Mouse (Mus musculus): ENCODE results near the gene Kdm7a.

Gene Kdm7a

DNA sequence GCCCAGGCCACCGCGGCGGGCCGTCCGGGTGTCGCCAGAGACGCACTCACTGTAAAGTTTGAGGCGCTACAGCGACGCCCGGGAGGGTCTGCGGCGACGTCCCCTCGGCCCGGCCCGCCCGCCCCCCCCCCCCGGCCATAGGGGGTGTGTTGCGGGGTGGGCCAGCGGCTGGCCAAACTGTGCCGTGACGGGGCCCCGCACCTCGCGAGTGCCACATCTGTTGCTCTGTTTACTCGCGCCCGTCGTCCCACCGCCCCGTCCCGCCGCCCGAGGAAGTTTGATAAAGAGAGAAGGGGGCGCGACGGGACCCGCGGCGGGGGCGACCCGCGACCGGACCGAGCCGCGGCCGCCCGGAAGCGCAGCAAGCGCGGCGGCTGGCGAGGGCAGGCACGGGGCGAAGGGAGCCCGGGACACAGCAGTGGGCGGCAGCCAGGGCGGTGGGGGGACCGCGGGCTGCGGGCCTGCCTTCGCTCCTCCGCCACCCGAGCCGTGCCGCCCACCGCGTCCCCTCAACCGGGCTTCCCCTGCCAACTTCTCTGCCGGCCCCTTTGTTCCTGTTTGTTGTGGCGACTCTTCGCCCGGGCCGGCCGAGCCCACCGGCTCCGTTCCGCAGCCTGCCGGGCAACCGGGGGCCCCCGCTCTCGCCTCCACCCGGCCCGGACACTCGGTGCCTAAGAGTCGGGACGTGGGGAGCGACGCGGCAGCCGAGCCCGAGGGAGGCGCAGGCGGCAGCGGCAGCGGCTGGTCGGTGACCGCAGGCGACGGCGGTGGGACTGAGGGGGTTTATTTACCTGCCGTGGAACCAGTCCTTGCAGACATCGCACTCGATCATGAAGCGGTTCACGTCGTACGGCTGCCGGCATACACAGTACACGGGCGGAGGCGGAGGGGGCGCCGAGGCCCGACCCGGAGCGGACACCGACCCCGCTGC, 674 bp downstream of the Kdm7a start:
- no peak for DNase-seq (ENCODE audit: low read depth, low spot score)

GRCm38 (mm10) chr6:39205064-39205649, 1.4 kb downstream of the Kdm7a start:
- peak; percentile 94 for DNase-seq (ENCODE audit: low read depth, low spot score)

DNA sequence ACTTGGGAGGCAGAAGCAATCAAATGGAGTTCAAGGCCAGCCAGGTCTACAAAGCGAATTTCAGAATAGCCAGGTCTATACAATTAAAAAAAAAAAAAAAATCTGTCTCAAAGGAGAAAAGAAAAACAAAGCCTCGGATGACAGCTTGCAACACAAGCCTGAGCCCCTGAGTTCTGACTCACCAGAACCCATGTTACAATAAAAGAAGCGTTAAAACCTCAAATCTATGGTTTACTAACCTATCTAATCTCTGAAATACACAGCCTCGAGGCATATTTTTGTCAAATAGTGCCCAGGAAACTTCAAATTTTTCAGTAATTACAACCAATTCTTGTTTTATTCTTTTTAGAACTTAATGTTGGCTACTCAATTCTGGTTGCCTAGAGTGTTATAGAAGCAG, 2.1 kb downstream of the Kdm7a start:
- DNase-seq (ENCODE audit: low read depth, low spot score) = no peak

- no peak for DNase-seq (ENCODE audit: low read depth, low spot score)
These were observed 3.4 kb downstream of the Kdm7a start for GRCm38 (mm10) chr6:39203236-39203635.

GRCm38 (mm10) chr6:39193006-39193405, 13.6 kb downstream of the Kdm7a start:
- DNase-seq (ENCODE audit: low read depth, low spot score) = no peak

GRCm38 (mm10) chr6:39191518-39191917, 15.1 kb downstream of the Kdm7a start:
- DNase-seq (ENCODE audit: low read depth, low spot score) = no peak

- DNase-seq (ENCODE audit: low read depth, low spot score) = peak; percentile 47
These were observed 19.4 kb downstream of the Kdm7a start for GRCm38 (mm10) chr6:39187227-39187626.

GRCm38 (mm10) chr6:39169089-39169488, 37.5 kb downstream of the Kdm7a start:
- no peak for DNase-seq (ENCODE audit: low read depth, low spot score)

GRCm38 (mm10) chr6:39164891-39165290, 41.7 kb downstream of the Kdm7a start:
- DNase-seq (ENCODE audit: low read depth, low spot score) = no peak

GRCm38 (mm10) chr6:39161975-39162374, 44.6 kb downstream of the Kdm7a start:
- no peak for DNase-seq (ENCODE audit: low read depth, low spot score)

GRCm38 (mm10) chr6:39146041-39146440, 60.5 kb downstream of the Kdm7a start:
- no peak for DNase-seq (ENCODE audit: low read depth, low spot score)

GRCm38 (mm10) chr6:39132556-39132955, 74.0 kb downstream of the Kdm7a start:
- no peak for DNase-seq (ENCODE audit: low read depth, low spot score)

GRCm38 (mm10) chr6:39131480-39131879, 75.1 kb downstream of the Kdm7a start:
- no peak for DNase-seq (ENCODE audit: low read depth, low spot score)

DNA sequence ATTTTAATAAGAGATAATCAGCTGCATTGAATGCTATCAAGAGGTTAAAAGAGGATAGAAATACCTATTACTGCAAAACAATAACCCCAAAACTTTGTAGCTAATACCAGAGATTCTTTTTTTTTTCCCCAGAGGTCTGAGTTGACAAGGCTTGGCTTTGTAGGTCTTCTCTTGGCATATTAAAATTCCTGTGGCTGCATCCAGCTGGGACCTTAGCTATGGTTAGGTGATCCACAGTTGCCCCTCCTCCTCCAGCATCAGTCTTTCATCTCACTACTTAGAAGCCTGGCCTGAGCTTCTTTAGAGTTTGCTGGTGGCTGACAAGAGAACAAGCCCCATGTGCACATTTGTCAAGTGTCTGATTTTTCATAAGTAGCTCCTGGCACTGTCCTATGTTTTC, 81.9 kb downstream of the Kdm7a start:
- no peak for DNase-seq (ENCODE audit: low read depth, low spot score)

DNA sequence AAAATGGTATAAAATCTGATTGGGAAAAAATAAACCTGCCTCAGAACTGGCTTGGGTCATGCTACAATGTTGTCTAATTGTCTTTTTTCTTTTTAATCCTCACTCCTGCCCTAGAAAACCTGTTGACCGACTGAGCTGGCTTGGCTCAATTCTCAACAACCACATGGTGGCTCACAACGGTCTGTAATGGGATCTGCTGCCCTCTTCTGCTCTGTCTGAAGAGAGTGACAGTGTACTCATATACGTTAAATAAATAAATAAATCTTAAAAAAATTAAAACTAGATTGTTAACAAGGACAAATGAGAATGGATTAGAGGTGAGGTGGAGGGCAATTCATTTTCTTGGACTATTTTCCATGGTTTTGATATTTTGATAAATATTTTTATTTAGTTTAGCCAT, 85.9 kb downstream of the Kdm7a start:
- no peak for DNase-seq (ENCODE audit: low read depth, low spot score)

- no peak for DNase-seq (ENCODE audit: low read depth, low spot score)
These were observed 88.1 kb downstream of the Kdm7a start for GRCm38 (mm10) chr6:39118456-39118881.

- DNase-seq (ENCODE audit: low read depth, low spot score) = peak; percentile 81
These were observed 88.8 kb downstream of the Kdm7a start, which contains the start of gene Parp12 for GRCm38 (mm10) chr6:39117584-39118455. Gene Parp12 (minus strand): TSS chr6:39118349.

GRCm38 (mm10) chr6:39115438-39115837, 91.2 kb downstream of the Kdm7a start:
- DNase-seq (ENCODE audit: low read depth, low spot score) = no peak

- no peak for DNase-seq (ENCODE audit: low read depth, low spot score)
These were observed 93.4 kb downstream of the Kdm7a start for GRCm38 (mm10) chr6:39113141-39113540.

- no peak for DNase-seq (ENCODE audit: low read depth, low spot score)
These were observed 93.9 kb downstream of the Kdm7a start for GRCm38 (mm10) chr6:39112701-39113100.

GRCm38 (mm10) chr6:39106812-39107211, 99.8 kb downstream of the Kdm7a start:
- no peak for DNase-seq (ENCODE audit: low read depth, low spot score)

DNA sequence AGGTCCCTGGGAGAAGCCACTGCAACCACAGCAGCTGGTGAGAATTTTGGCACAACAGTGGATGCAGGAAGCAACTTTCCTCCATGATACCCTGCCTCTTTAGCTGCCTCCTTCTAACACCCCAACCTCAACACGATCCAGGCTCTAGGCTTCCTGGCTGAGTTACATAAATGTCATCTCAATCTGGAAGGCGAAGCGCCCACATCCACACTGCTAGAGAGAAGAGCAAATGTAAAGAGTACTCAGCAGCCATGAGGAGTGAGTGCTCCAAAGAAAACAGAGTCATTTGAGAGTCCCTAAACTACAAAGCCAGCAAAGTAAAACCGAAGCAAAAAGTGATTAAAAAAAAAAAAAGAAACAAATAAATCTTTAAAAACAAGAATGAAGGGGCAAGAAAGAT, 102.0 kb downstream of the Kdm7a start:
- DNase-seq (ENCODE audit: low read depth, low spot score) = no peak

All from CD4-positive helper T cell, adult 2 months (primary cell).